Mouse (Mus musculus): ENCODE data around the gene Imp3. TPM values are rescaled to one million over a fixed set of nuclear protein-coding genes. Genes with fewer than 3 reads are reported as not detected.

The Imp3 gene
- polyA plus RNA-seq (2012; rRNA removed) (165 and 193 TPM in 2 replicates), polyA plus RNA-seq (2014; fragmentation: Nextera tagmentation; extraction: Ambion mirVana) (88.8 and 95.2 TPM in 2 replicates)

DNA sequence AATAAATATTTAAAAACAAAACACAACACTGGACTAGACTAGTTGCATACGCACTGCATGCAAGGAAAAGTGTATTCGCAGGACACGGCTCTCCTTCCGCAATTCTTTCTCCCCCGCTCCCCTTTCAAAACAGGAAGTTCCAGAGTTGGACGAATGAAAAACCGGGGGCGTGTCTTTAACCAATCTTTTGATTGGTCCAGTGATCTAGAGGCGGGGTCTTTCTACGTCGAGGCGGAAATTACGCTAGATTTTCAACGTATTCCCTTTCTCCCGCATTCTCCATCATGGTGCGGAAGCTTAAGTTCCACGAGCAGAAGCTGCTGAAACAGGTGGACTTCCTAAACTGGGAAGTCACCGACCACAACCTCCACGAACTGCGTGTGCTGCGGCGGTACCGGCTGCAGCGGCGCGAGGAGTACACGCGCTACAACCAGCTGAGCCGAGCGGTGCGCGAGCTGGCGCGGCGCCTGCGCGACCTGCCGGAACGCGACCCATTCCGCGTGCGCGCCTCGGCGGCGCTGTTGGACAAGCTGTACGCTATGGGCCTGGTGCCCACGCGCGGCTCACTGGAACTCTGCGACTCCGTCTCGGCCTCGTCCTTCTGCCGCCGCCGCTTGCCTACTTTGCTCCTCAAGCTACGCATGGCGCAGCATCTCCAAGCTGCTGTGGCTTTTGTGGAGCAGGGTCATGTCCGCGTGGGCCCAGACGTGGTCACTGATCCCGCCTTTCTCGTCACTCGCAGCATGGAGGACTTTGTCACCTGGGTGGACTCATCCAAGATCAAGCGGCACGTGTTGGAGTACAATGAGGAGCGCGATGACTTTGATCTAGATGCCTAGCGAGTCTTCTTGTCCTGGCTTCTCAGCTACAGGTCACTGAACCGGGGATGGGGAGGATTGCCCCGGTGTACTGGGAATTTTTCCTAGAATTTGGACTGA lies at the start of gene Imp3:
Imp3 (plus strand) TSS at position 253 of the 938 bp plus-strand sequence.
- Histone ChIP-seq H3K36me3 (ENCODE audit: control insufficient read depth, insufficient read depth, low read length) (no peaks in the 10 kb centered on the region), H3K4me1 (ENCODE audit: control insufficient read depth, insufficient read depth, low read length) (peaks cover 11% of the 10 kb centered on the region), H3K4me2 (replicated peaks; ENCODE audit: low read depth, low read length, severe bottlenecking) (peak within 1 kb of the TSS; percentile 73), H3K4me3 (replicated peaks; ENCODE audit: low read length) (peak within 1 kb of the TSS; percentile 76), H3K27ac (replicated peaks; ENCODE audit: low read depth, low read length) (peak within 1 kb of the TSS; percentile 84), H3K9ac (ENCODE audit: low read depth, low read length, severe bottlenecking) (peak within 1 kb of the TSS; percentile 77), H3K27me3 (ENCODE audit: control insufficient read depth, insufficient read depth, low read length) (no peaks in the 10 kb centered on the region), H3K9me3 (ENCODE audit: control insufficient read depth, low read length) (no peaks in the 10 kb centered on the region)
- no peak for TF ChIP-seq POLR2A (IDR thresholded peaks at IDR 0.05; ENCODE audit: borderline replicate concordance, extremely low read depth, insufficient read depth, insufficient read length)
- ATAC-seq (ENCODE audit: low FRiP score, low read depth) (peak; percentile 95), DNase-seq (ENCODE audit: low spot score) (peak; percentile 100)
- under 1% methylated on average over 73 of the region's 73 CpGs for WGBS

DNA sequence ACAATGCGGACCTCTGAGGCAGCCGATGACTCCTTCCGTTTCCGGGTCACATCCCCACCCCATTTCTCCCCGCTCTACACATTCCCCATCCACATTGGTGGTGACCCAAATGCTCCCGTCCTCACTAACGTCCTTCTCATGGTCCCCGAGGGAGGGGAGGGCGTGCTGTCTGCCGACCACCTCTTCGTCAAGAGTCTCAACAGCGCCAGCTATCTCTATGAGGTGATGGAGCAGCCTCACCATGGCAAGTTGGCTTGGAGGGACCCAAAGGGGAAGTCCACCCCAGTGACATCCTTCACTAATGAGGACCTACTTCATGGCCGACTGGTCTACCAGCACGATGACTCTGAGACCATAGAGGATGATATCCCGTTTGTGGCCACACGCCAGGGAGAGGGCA lies 49.7 kb upstream of the Imp3 start:
- WGBS: 90% methylated on average over 16 of the region's 16 CpGs

DNA sequence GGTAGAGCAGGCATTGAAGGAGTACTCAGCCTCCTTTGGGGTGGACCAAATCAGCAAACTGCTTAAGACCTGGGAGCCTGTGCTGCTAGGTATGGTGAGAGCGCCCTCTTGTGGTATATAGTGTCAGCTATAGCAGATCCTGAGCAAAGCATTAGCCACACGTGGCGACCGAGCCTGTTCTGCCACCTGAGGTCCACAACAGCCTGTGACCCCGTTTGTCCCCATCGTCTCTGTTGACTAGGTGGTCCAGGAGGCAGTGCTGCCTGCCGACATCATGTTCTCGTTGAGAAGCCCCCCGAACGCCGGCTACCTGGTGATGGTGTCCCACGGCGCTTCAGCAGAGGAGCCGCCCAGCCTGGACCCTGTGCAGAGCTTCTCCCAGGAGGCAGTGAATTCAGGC lies 47.5 kb upstream of the Imp3 start:
- Histone ChIP-seq H3K4me3 (replicated peaks; ENCODE audit: low read length) (no peak overlapping the region), H3K9ac (ENCODE audit: low read depth, low read length, severe bottlenecking) (no peak overlapping the region), H3K4me1 (ENCODE audit: control insufficient read depth, insufficient read depth, low read length) (peaks cover 2% of the 10 kb centered on the region; the same call in 1 of the 2 replicates), H3K27me3 (ENCODE audit: control insufficient read depth, insufficient read depth, low read length) (no peaks in the 10 kb centered on the region), H3K36me3 (ENCODE audit: control insufficient read depth, insufficient read depth, low read length) (peaks cover 88% of the 10 kb centered on the region), H3K4me2 (replicated peaks; ENCODE audit: low read depth, low read length, severe bottlenecking) (0 out of 2 replicates have a peak overlapping the region, but pooled peaks have one; percentile 1), H3K27ac (replicated peaks; ENCODE audit: low read depth, low read length) (no peak overlapping the region), H3K9me3 (ENCODE audit: control insufficient read depth, low read length) (no peaks in the 10 kb centered on the region)
- DNase-seq (ENCODE audit: low spot score) (peak; percentile 92), ATAC-seq (ENCODE audit: low FRiP score, low read depth) (peak; percentile 69; the same call in 1 of the 2 replicates)
- 12% methylated on average over 14 of the region's 14 CpGs for WGBS
- no peak for TF ChIP-seq POLR2A (IDR thresholded peaks at IDR 0.05; ENCODE audit: borderline replicate concordance, extremely low read depth, insufficient read depth, insufficient read length)

More for the DNA sequence above, 49.7 kb upstream of the Imp3 start:
- Histone ChIP-seq H3K9ac (ENCODE audit: low read depth, low read length, severe bottlenecking) (no peak overlapping the region), H3K9me3 (ENCODE audit: control insufficient read depth, low read length) (no peaks in the 10 kb centered on the region), H3K36me3 (ENCODE audit: control insufficient read depth, insufficient read depth, low read length) (peaks cover 83% of the 10 kb centered on the region), H3K4me1 (ENCODE audit: control insufficient read depth, insufficient read depth, low read length) (peaks cover 13% of the 10 kb centered on the region), H3K27ac (replicated peaks; ENCODE audit: low read depth, low read length) (no peak overlapping the region), H3K27me3 (ENCODE audit: control insufficient read depth, insufficient read depth, low read length) (no peaks in the 10 kb centered on the region), H3K4me3 (replicated peaks; ENCODE audit: low read length) (no peak overlapping the region), H3K4me2 (replicated peaks; ENCODE audit: low read depth, low read length, severe bottlenecking) (no peak overlapping the region)
- ATAC-seq (ENCODE audit: low FRiP score, low read depth): no peak
- DNase-seq (ENCODE audit: low spot score): no peak
- no peak for TF ChIP-seq POLR2A (IDR thresholded peaks at IDR 0.05; ENCODE audit: borderline replicate concordance, extremely low read depth, insufficient read depth, insufficient read length)

DNA sequence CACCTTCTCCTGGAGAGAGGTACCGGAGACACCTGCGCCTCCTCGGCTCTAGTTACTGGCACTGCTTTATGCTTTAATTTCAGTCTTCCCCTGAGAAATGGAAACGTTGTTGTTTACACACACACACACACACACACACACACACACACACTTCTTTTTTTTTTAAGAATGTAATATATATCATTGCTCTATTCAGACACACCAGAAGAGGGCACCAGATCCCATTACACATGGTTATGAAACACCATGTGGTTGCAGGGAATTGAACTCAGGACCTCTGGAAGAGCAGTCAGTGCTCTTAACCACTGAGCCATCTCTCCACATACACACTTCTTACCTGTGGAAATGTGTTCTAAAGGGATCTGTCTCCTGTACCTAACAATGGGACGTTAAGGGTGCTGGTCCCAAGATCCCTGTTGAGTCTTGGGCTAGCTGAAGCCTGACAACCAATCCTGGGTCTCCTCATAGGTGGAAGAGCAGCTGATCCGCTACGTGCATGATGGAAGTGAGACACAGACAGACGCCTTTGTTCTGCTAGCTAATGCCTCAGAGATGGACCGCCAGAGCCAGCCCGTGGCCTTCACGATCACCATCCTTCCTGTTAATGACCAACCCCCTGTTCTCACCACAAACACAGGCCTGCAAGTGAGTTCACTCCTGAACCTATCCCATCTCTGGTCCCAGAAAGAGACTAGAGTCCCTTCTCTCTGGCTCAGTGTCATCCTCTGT lies 46.6 kb upstream of the Imp3 start:
- ATAC-seq (ENCODE audit: low FRiP score, low read depth): no peak
- 69% methylated on average over 11 of the region's 11 CpGs for WGBS

DNA sequence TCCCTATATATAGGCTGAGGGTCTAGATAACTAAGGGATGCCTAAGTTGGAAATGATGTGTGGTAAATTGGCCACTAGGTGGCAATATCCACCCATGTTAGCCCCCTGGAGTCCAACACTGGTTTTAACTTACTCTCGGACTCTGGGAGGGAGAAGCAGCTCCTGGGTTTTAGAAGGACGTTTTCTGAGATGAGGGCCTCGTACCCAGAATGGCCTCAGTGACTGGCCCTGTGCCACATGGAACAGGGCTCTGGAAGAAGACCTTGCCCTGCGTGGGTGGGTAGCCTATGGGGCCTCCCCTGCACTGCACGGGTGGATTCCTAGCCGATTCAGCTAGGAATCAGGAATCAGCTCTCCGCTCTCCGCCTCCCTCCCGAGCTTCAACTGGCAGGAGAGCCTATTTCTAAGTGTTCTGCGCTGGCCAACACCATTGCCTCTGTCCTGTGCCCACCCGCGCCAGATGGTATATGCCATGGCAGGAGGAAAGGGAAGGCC lies 45.7 kb upstream of the Imp3 start:
- Histone ChIP-seq H3K4me3 (replicated peaks; ENCODE audit: low read length) (no peak overlapping the region), H3K4me2 (replicated peaks; ENCODE audit: low read depth, low read length, severe bottlenecking) (no peak overlapping the region), H3K9ac (ENCODE audit: low read depth, low read length, severe bottlenecking) (no peak overlapping the region), H3K9me3 (ENCODE audit: control insufficient read depth, low read length) (no peaks in the 10 kb centered on the region), H3K27ac (replicated peaks; ENCODE audit: low read depth, low read length) (no peak overlapping the region), H3K36me3 (ENCODE audit: control insufficient read depth, insufficient read depth, low read length) (peaks cover 72% of the 10 kb centered on the region), H3K27me3 (ENCODE audit: control insufficient read depth, insufficient read depth, low read length) (no peaks in the 10 kb centered on the region), H3K4me1 (ENCODE audit: control insufficient read depth, insufficient read depth, low read length) (peaks cover 2% of the 10 kb centered on the region; the same call in 1 of the 2 replicates)
- ATAC-seq (ENCODE audit: low FRiP score, low read depth): peak; percentile 77
- DNase-seq (ENCODE audit: low spot score): peak; percentile 91
- no peak for TF ChIP-seq POLR2A (IDR thresholded peaks at IDR 0.05; ENCODE audit: borderline replicate concordance, extremely low read depth, insufficient read depth, insufficient read length)
- 29% methylated on average over 12 of the region's 12 CpGs for WGBS

More for the DNA sequence above, 46.6 kb upstream of the Imp3 start:
- Histone ChIP-seq H3K27ac (replicated peaks; ENCODE audit: low read depth, low read length) (no peak overlapping the region), H3K36me3 (ENCODE audit: control insufficient read depth, insufficient read depth, low read length) (peaks cover 81% of the 10 kb centered on the region), H3K27me3 (ENCODE audit: control insufficient read depth, insufficient read depth, low read length) (no peaks in the 10 kb centered on the region), H3K4me3 (replicated peaks; ENCODE audit: low read length) (no peak overlapping the region), H3K4me2 (replicated peaks; ENCODE audit: low read depth, low read length, severe bottlenecking) (no peak overlapping the region), H3K9ac (ENCODE audit: low read depth, low read length, severe bottlenecking) (no peak overlapping the region), H3K9me3 (ENCODE audit: control insufficient read depth, low read length) (no peaks in the 10 kb centered on the region), H3K4me1 (ENCODE audit: control insufficient read depth, insufficient read depth, low read length) (peaks cover 2% of the 10 kb centered on the region; the same call in 1 of the 2 replicates)
- DNase-seq (ENCODE audit: low spot score): no peak
- TF ChIP-seq POLR2A (IDR thresholded peaks at IDR 0.05; ENCODE audit: borderline replicate concordance, extremely low read depth, insufficient read depth, insufficient read length): no peak
